In genomic region chr6:118731937-118732336, GRCm38 (mm10) we compare ENCODE assay signal across 23 mouse cellular contexts.
A peak's percentile ranks its signal among the peaks of the same experiment; 100 is the strongest.
DNase-seq lines count a peak whose midpoint lies in the region; ATAC-seq and TF ChIP-seq lines count a peak whose summit lies in the region.
"Had no signal": no experiment of that assay in that cellular context is flagged by ENCODE, and none has a peak within 500 bp of the region (broad histone marks: within the 10 kb centered on the region; RNA-seq: fewer than 3 reads in every experiment).

No protein-coding gene starts in this region.

- no peak for TF ChIP-seq CTCF in heart, adult 2 months (IDR thresholded peaks at IDR 0.05)

- no peak overlapping the region for H3K4me3 ChIP-seq in heart, embryonic 16.5 days (ENCODE audit: low read length)
- no peak overlapping the region for H3K4me3 ChIP-seq in heart, adult 2 months
- H3K4me3 ChIP-seq in forebrain, embryonic 16.5 days (replicated peaks; ENCODE audit: low read length), result no peak overlapping the region
- H3K4me3 ChIP-seq: hindbrain, embryonic 15.5 days; midbrain, embryonic 10.5 days had no signal

- no peak overlapping the region for H3K27ac ChIP-seq in heart, embryonic 16.5 days (ENCODE audit: low read length)
- no peak overlapping the region for H3K27ac ChIP-seq in heart, adult 2 months
- no peak overlapping the region for H3K27ac ChIP-seq in forebrain, embryonic 16.5 days (ENCODE audit: low read length)
- H3K27ac ChIP-seq: hindbrain, embryonic 15.5 days; kidney, postnatal 0 days; midbrain, embryonic 10.5 days had no signal

- no peak for TF ChIP-seq POLR2A in heart, adult 2 months (IDR thresholded peaks at IDR 0.05; ENCODE audit: insufficient read depth, low read depth, low read length)

- H3K4me1 ChIP-seq in heart, embryonic 16.5 days (ENCODE audit: control insufficient read depth, insufficient read depth, low read length), result peaks cover 4% of the 10 kb centered on the region; the same call in 1 of the 2 replicates
- H3K4me1 ChIP-seq in heart, adult 2 months (ENCODE audit: control insufficient read depth, insufficient read depth, low read length), result no peaks in the 10 kb centered on the region
- peaks cover under 1% of the 10 kb centered on the region; the same call in 1 of the 2 replicates for H3K4me1 ChIP-seq in forebrain, embryonic 16.5 days (replicated peaks; ENCODE audit: control insufficient read depth, insufficient read depth, low read length)
- H3K4me1 ChIP-seq: hindbrain, embryonic 15.5 days; midbrain, embryonic 10.5 days had no signal

- WGBS in heart, embryonic 16.5 days, result 86% methylated on average over 3 of the region's 3 CpGs
- WGBS in heart, adult 2 months, result 88% methylated on average over 3 of the region's 3 CpGs
- WGBS in forebrain, embryonic 16.5 days, result 94% methylated on average over 3 of the region's 3 CpGs

- H3K4me2 ChIP-seq in heart, embryonic 16.5 days (ENCODE audit: low read depth, low read length), result no peak overlapping the region
- H3K4me2 ChIP-seq in forebrain, embryonic 16.5 days (ENCODE audit: low read length), result no peak overlapping the region
- H3K4me2 ChIP-seq: hindbrain, embryonic 15.5 days had no signal

- peaks cover 4% of the 10 kb centered on the region for H3K9me3 ChIP-seq in heart, embryonic 16.5 days (replicated peaks; ENCODE audit: control insufficient read depth, low read length)
- peaks cover 4% of the 10 kb centered on the region; the same call in 1 of the 2 replicates for H3K9me3 ChIP-seq in forebrain, embryonic 16.5 days (ENCODE audit: control insufficient read depth, low read length)
- H3K9me3 ChIP-seq: hindbrain, embryonic 15.5 days; midbrain, embryonic 10.5 days had no signal

- DNase-seq in adrenal gland, adult 2 months, result peak; percentile 56
- DNase-seq in adrenal gland, postnatal 10 days, result no peak
- no peak for DNase-seq in heart, adult 2 months
- peak; percentile 98 for DNase-seq in 3T3-L1 (ENCODE audit: low read depth, low spot score)
- DNase-seq in adipocyte (ENCODE audit: low spot score), result peak; percentile 19
- no peak for DNase-seq in layer of hippocampus, postnatal 25 days (ENCODE audit: extremely low spot score in 1 of 2, low spot score in 1 of 2)
- DNase-seq: cerebellum, adult 9-10 months; forebrain, postnatal 0 days; gastrocnemius, postnatal 25 days; heart, adult 18-20 months; heart, postnatal 4 days; kidney, adult 2 months; layer of hippocampus, postnatal 36 days; right cerebral cortex, postnatal 4 days; thymus, adult 2 months; thymus, postnatal 4 days had no signal

- TF ChIP-seq EP300 in heart, adult 2 months (IDR thresholded peaks at IDR 0.05; ENCODE audit: insufficient read depth, low read depth, low read length), result no peak

- no peak overlapping the region for H3K9ac ChIP-seq in heart, embryonic 16.5 days (ENCODE audit: low read length)
- no peak overlapping the region for H3K9ac ChIP-seq in heart, adult 2 months (ENCODE audit: low read depth, low read length)
- no peak overlapping the region for H3K9ac ChIP-seq in forebrain, embryonic 16.5 days (replicated peaks; ENCODE audit: low read depth, low read length)
- H3K9ac ChIP-seq: forebrain, postnatal 0 days; hindbrain, embryonic 15.5 days had no signal

- no peaks in the 10 kb centered on the region for H3K27me3 ChIP-seq in heart, embryonic 16.5 days (ENCODE audit: control insufficient read depth, insufficient read depth, low read length)
- no peaks in the 10 kb centered on the region for H3K27me3 ChIP-seq in heart, adult 2 months (ENCODE audit: control insufficient read depth, insufficient read depth, low read length)
- no peaks in the 10 kb centered on the region for H3K27me3 ChIP-seq in forebrain, embryonic 16.5 days (replicated peaks; ENCODE audit: control insufficient read depth, insufficient read depth, low read length)
- H3K27me3 ChIP-seq: hindbrain, embryonic 15.5 days had no signal

- peak; percentile 82 for ATAC-seq in heart, embryonic 16.5 days (replicated peaks; ENCODE audit: extremely low read depth, insufficient read depth, low FRiP score)
- ATAC-seq in forebrain, embryonic 16.5 days, result no peak
- ATAC-seq: activated CD4-positive, CD25-positive, alpha-beta regulatory T cell, adult 4 months; forebrain, postnatal 0 days; midbrain, embryonic 16.5 days had no signal

- H3K36me3 ChIP-seq in heart, embryonic 16.5 days (ENCODE audit: control insufficient read depth, insufficient read depth), result peaks cover 34% of the 10 kb centered on the region
- H3K36me3 ChIP-seq in heart, adult 2 months (ENCODE audit: control insufficient read depth, insufficient read depth, low read length), result no peaks in the 10 kb centered on the region
- peaks cover 2% of the 10 kb centered on the region for H3K36me3 ChIP-seq in forebrain, embryonic 16.5 days (ENCODE audit: control insufficient read depth, insufficient read depth)
- H3K36me3 ChIP-seq: midbrain, embryonic 10.5 days had no signal

- intact Hi-C loops in heart, adult 2 months (cut with DNase I), result no loop called here

- H3K79me2 ChIP-seq in heart, adult 2 months (replicated peaks; ENCODE audit: control insufficient read depth, insufficient read depth, low read length), result no peaks in the 10 kb centered on the region

Comparison
In these comparisons a context has a peak if more than half of its experiments do, and no peak if none do; other contexts are left out.
1. DNase-seq: peak in adrenal gland, adult 2 months (single experiment), 3T3-L1 (single experiment) and adipocyte (single experiment); none in adrenal gland, postnatal 10 days (single experiment), heart, adult 2 months (0 of 2) and layer of hippocampus, postnatal 25 days (0 of 2).